41 mouse cellular contexts compared by ENCODE assay signal in genomic region chr3:121630626-121631025, GRCm38 (mm10). TPM values are rescaled to one million over a fixed set of nuclear protein-coding genes. Genes with fewer than 3 reads are reported as not detected.
A peak's percentile ranks its signal among the peaks of the same experiment; 100 is the strongest.
DNase-seq lines count a peak whose midpoint lies in the region; ATAC-seq and TF ChIP-seq lines count a peak whose summit lies in the region.
"Had no signal": no experiment of that assay in that cellular context is flagged by ENCODE, and none has a peak within 500 bp of the region (broad histone marks: within the 10 kb centered on the region; RNA-seq: fewer than 3 reads in every experiment).

No protein-coding gene starts in this region.

- peaks cover 10% of the 10 kb centered on the region for H3K4me1 ChIP-seq in bone marrow macrophage, adult 2 months (ENCODE audit: control insufficient read depth, insufficient read depth, low read length)
- H3K4me1 ChIP-seq in thymus, adult 2 months (replicated peaks; ENCODE audit: control insufficient read depth, insufficient read depth, low read length), result no peaks in the 10 kb centered on the region
- H3K4me1 ChIP-seq: heart, embryonic 13.5 days; hindbrain, embryonic 10.5 days; liver, embryonic 13.5 days; midbrain, embryonic 13.5 days; neural tube, embryonic 15.5 days had no signal

- ATAC-seq in hematopoietic stem cell, adult 5-6 weeks (replicated peaks in 1 of 2; ENCODE audit: insufficient read depth in 1 of 2, low FRiP score in 2 of 2, low TSS enrichment in 1 of 2, low read depth in 1 of 2, poor library complexity in 2 of 2, severe bottlenecking in 2 of 2), result peak; percentile 70 to 79
- peak; percentile 89 for ATAC-seq in megakaryocyte progenitor cell, adult 5-6 weeks (replicated peaks; ENCODE audit: poor library complexity)
- ATAC-seq: forebrain, embryonic 16.5 days; hindbrain, embryonic 16.5 days; midbrain, embryonic 13.5 days had no signal

- H3K36me3 ChIP-seq in thymus, adult 2 months (ENCODE audit: control insufficient read depth, insufficient read depth, low read length), result no peaks in the 10 kb centered on the region
- H3K36me3 ChIP-seq: embryonic facial prominence, embryonic 13.5 days; G1E; heart, embryonic 13.5 days; hindbrain, embryonic 10.5 days; kidney, embryonic 15.5 days; liver, embryonic 13.5 days; lung, embryonic 15.5 days; midbrain, embryonic 13.5 days; neural tube, embryonic 15.5 days had no signal

- peak; percentile 2 for DNase-seq in 416B (ENCODE audit: low read depth)
- no peak for DNase-seq in thymus, adult 2 months
- no peak for DNase-seq in right cerebral cortex, adult 18-20 months
- DNase-seq in layer of hippocampus, adult 9-10 months (ENCODE audit: low spot score), result no peak
- DNase-seq: adrenal gland, adult 8-10 months; cerebellum, adult 11-12 months; cerebellum, adult 9-11 months; gastrocnemius, postnatal 10 days; heart, adult 2 months; heart, postnatal 10 days; kidney, adult 18-20 months; kidney, postnatal 25 days; layer of hippocampus, postnatal 36 days; liver, embryonic 13.5 days; right cerebral cortex, postnatal 4 days; thymus, adult 18-20 months; thymus, postnatal 36 days had no signal

- H3K27me3 ChIP-seq in thymus, adult 2 months (ENCODE audit: control insufficient read depth, insufficient read depth, low read length), result no peaks in the 10 kb centered on the region
- H3K27me3 ChIP-seq: embryonic facial prominence, embryonic 13.5 days; kidney, embryonic 15.5 days; liver, embryonic 13.5 days; lung, embryonic 15.5 days; neural tube, embryonic 15.5 days had no signal

- no peak overlapping the region for H3K27ac ChIP-seq in bone marrow macrophage, adult 2 months (ENCODE audit: insufficient read depth, low read depth, low read length)
- H3K27ac ChIP-seq in thymus, adult 2 months (ENCODE audit: control insufficient read depth, insufficient read depth, low read length), result no peak overlapping the region
- H3K27ac ChIP-seq: embryonic facial prominence, embryonic 13.5 days; heart, adult 2 months; heart, embryonic 13.5 days; hindbrain, embryonic 10.5 days; kidney, embryonic 15.5 days; liver, embryonic 13.5 days; lung, embryonic 15.5 days; midbrain, embryonic 13.5 days; neural tube, embryonic 15.5 days; stomach, postnatal 0 days had no signal

- 0 out of 2 replicates have a peak overlapping the region, but pooled peaks have one; percentile 19 for H3K4me3 ChIP-seq in bone marrow macrophage, adult 2 months (ENCODE audit: insufficient read depth, low read length)
- H3K4me3 ChIP-seq in thymus, adult 2 months (ENCODE audit: control insufficient read depth, insufficient read depth, low read length), result no peak overlapping the region
- H3K4me3 ChIP-seq: embryonic facial prominence, embryonic 13.5 days; erythroblast, embryonic 14.5 days; heart, adult 2 months; heart, embryonic 13.5 days; hindbrain, embryonic 10.5 days; kidney, embryonic 15.5 days; liver, embryonic 13.5 days; lung, embryonic 15.5 days; midbrain, embryonic 13.5 days; neural tube, embryonic 15.5 days had no signal

- 11% methylated on average over 7 of the region's 7 CpGs for WGBS in thymus, adult 2 months

- TF ChIP-seq POLR2A in bone marrow macrophage, adult 2 months (IDR thresholded peaks at IDR 0.05; ENCODE audit: borderline replicate concordance, low read depth, low read length), result no peak
- no peak for TF ChIP-seq POLR2A in thymus, adult 2 months (IDR thresholded peaks at IDR 0.05; ENCODE audit: control insufficient read depth, extremely low read depth, insufficient read depth, low read length, poor library complexity)

- TF ChIP-seq CTCF in bone marrow macrophage, adult 2 months (IDR thresholded peaks at IDR 0.05; ENCODE audit: low read depth, low read length), result no peak
- no peak for TF ChIP-seq CTCF in thymus, adult 2 months (IDR thresholded peaks at IDR 0.05; ENCODE audit: borderline replicate concordance, control insufficient read depth, extremely low read depth, insufficient read depth, low read length, poor library complexity)

RNA-seq across cellular contexts. Expression of gene 4930432M17Rik, which starts 39.9 kb away (rescaled TPM):
- polyA plus RNA-seq in bone marrow macrophage, adult 2 months (2012; ENCODE audit: insufficient read depth, insufficient read length, missing spikeins), result not detected in 2 replicates
- total RNA-seq in hematopoietic stem cell, adult 5-6 weeks (2017), result not detected in 2 replicates
- total RNA-seq in megakaryocyte progenitor cell, adult 5-6 weeks (2015), result not detected in 2 replicates
- total RNA-seq in megakaryocyte progenitor cell, adult 5-6 weeks (2017), result not detected in 2 replicates
- polyA plus RNA-seq in thymus, adult 2 months (2012; rRNA removed), result not detected in 2 replicates
- total RNA-seq: adrenal gland, adult 8-10 months; adrenal gland, postnatal 4 days; gastrocnemius, postnatal 10 days; heart, adult 2 months; heart, postnatal 10 days; layer of hippocampus, adult 18-20 months; layer of hippocampus, postnatal 36 days; left cerebral cortex, postnatal 14 days; megakaryocyte-erythroid progenitor cell, adult 5-6 weeks had no signal
- polyA plus RNA-seq: C2C12; embryonic facial prominence, embryonic 13.5 days; erythroblast, embryonic 14.5 days; forebrain, embryonic 11.5 days; forebrain, embryonic 16.5 days; G1E; heart, adult 2 months; heart, embryonic 13.5 days; hindbrain, embryonic 10.5 days; hindbrain, embryonic 16.5 days; intestine, embryonic 14.5 days; kidney, embryonic 15.5 days; limb, embryonic 11.5 days; liver, embryonic 13.5 days; lung, embryonic 15.5 days; midbrain, embryonic 13.5 days; neural tube, embryonic 15.5 days; spleen, adult 2 months; stomach, postnatal 0 days had no signal
